Mouse (Mus musculus) G1E (cell line): Measurements from ENCODE around the gene Helb.

ENCODE experiments used
- CTCF ChIP-seq: IDR thresholded peaks from 2 replicates; pipeline ENCODE4 v1.5.1; 2012; ENCODE audit warnings: low read depth, low read length, inconsistent platforms, mixed read lengths
- GATA1 ChIP-seq: IDR thresholded peaks from 2 replicates; pipeline ENCODE4 v1.6.1; 2012; ENCODE audit warnings: borderline replicate concordance, low read length, inconsistent platforms, mixed read lengths
- POLR2AphosphoS5 ChIP-seq: IDR thresholded peaks from 2 replicates; pipeline ENCODE4 v1.6.1; 2012; ENCODE audit warnings: low read depth, low read length, inconsistent platforms; ENCODE audit not compliant: insufficient replicate concordance
- TAL1 ChIP-seq: conservative IDR thresholded peaks from 2 replicates; pipeline ENCODE4 v1.6.1; 2012; ENCODE audit warnings: low read depth, low read length, inconsistent platforms, mixed read lengths

GRCm38 (mm10) chr10:120095716-120096115 lies 17.1 kb downstream of the Helb start:
- TF ChIP-seq GATA1 (no peak), CTCF (no peak), POLR2AphosphoS5 (no peak), TAL1 (no peak)
